In the genomic region with DNA sequence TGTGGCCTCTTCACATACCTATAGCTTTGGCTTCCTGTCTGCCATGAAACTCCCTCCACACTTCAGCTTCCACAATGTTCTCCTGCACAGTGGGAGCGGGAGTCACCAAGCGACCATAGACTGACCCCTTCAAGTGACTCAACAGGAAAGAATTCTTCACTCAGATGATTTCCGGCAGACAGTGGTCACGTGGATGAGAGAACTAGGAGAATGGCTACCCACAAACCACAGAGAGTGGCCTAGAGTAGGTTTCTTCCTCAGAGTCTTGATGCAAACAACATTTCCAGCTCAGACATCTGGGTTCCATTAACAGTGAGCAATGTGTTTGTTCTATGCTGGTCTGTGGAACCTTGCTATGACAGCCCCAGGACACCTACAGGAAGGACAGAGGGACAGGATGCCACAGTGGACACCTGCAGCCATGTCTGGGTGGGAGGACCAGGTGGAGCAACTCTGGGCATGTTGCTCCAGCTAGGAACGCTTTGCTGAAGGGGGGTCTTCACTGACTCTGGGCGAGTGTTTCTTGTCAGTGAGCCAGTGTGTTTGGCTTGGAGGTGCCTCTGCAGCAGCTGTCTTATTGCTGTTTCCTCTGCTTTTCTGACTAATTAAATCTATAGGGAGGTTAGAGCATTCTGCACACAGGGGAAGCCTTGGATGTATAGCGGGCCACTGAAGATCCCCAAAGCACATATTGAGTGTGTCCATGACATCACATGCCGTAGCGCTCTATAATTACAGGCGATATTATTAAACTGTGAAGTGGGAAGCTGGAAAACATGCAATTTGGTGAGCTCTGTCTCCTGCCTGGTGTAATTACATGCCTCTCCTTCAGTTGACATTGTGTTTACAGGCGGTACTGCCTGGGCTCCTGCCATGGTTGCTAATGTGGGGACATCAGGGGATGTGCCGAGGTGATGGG, we compare ENCODE assay signal across 14 mouse cellular contexts. TPM values are rescaled to one million over a fixed set of nuclear protein-coding genes. Genes with fewer than 3 reads are reported as not detected.
DNase-seq lines count a peak whose midpoint lies in the region; ATAC-seq and TF ChIP-seq lines count a peak whose summit lies in the region.
"Had no signal": no experiment of that assay in that cellular context is flagged by ENCODE, and none has a peak within 500 bp of the region (broad histone marks: within the 10 kb centered on the region; RNA-seq: fewer than 3 reads in every experiment).

No protein-coding gene starts in this region.

- WGBS in hindbrain, embryonic 13.5 days: 76% methylated on average over 12 of the region's 12 CpGs
- 90% methylated on average over 12 of the region's 12 CpGs for WGBS in hindbrain, embryonic 11.5 days
- 78% methylated on average over 12 of the region's 12 CpGs for WGBS in embryonic facial prominence, embryonic 12.5 days
- WGBS in midbrain, postnatal 0 days: 73% methylated on average over 12 of the region's 12 CpGs
- 63% methylated on average over 12 of the region's 12 CpGs for WGBS in liver, postnatal 0 days (ENCODE audit: insufficient replicate concordance)

- peak overlapping the region; percentile 63 for H3K27ac ChIP-seq in hindbrain, embryonic 13.5 days
- no peak overlapping the region for H3K27ac ChIP-seq in hindbrain, embryonic 11.5 days (ENCODE audit: low read depth, low read length)
- no peak overlapping the region for H3K27ac ChIP-seq in embryonic facial prominence, embryonic 12.5 days
- H3K27ac ChIP-seq in midbrain, postnatal 0 days (ENCODE audit: low read depth, low read length): no peak overlapping the region
- no peak overlapping the region for H3K27ac ChIP-seq in liver, postnatal 0 days (ENCODE audit: low read depth)
- H3K27ac ChIP-seq: intestine, embryonic 15.5 days; kidney, postnatal 0 days had no signal

- H3K36me3 ChIP-seq in hindbrain, embryonic 13.5 days: no peaks in the 10 kb centered on the region
- H3K36me3 ChIP-seq in hindbrain, embryonic 11.5 days (ENCODE audit: control insufficient read depth, insufficient read depth, low read length): no peaks in the 10 kb centered on the region
- H3K36me3 ChIP-seq in embryonic facial prominence, embryonic 12.5 days: no peaks in the 10 kb centered on the region
- H3K36me3 ChIP-seq in midbrain, postnatal 0 days (ENCODE audit: insufficient read depth, low read length): no peaks in the 10 kb centered on the region
- no peaks in the 10 kb centered on the region for H3K36me3 ChIP-seq in liver, postnatal 0 days (replicated peaks; ENCODE audit: insufficient read depth, low read length)
- H3K36me3 ChIP-seq: intestine, embryonic 15.5 days had no signal

- ATAC-seq in hindbrain, embryonic 13.5 days (ENCODE audit: low FRiP score): no peak
- ATAC-seq in hindbrain, embryonic 11.5 days (ENCODE audit: low FRiP score): no peak
- peak; percentile 22; the same call in 1 of the 2 replicates for ATAC-seq in embryonic facial prominence, embryonic 12.5 days (ENCODE audit: insufficient number of reproducible peaks, insufficient read depth, low FRiP score, low TSS enrichment)
- peak; percentile 23; the same call in 1 of the 2 replicates for ATAC-seq in midbrain, postnatal 0 days (ENCODE audit: low FRiP score)
- no peak for ATAC-seq in liver, postnatal 0 days
- ATAC-seq: intestine, embryonic 15.5 days had no signal

- no peak overlapping the region for H3K4me3 ChIP-seq in hindbrain, embryonic 13.5 days
- no peak overlapping the region for H3K4me3 ChIP-seq in hindbrain, embryonic 11.5 days (ENCODE audit: low read depth, low read length)
- H3K4me3 ChIP-seq in embryonic facial prominence, embryonic 12.5 days: no peak overlapping the region
- no peak overlapping the region for H3K4me3 ChIP-seq in midbrain, postnatal 0 days (ENCODE audit: low read depth, low read length)
- H3K4me3 ChIP-seq in liver, postnatal 0 days (ENCODE audit: low read depth, low read length): no peak overlapping the region
- H3K4me3 ChIP-seq: intestine, embryonic 15.5 days had no signal

- no peak for TF ChIP-seq CTCF in midbrain, postnatal 0 days (IDR thresholded peaks at IDR 0.05)
- TF ChIP-seq CTCF in liver, postnatal 0 days (IDR thresholded peaks at IDR 0.05; ENCODE audit: low read depth): no peak

- H3K9me3 ChIP-seq in hindbrain, embryonic 13.5 days: no peaks in the 10 kb centered on the region
- H3K9me3 ChIP-seq in hindbrain, embryonic 11.5 days (ENCODE audit: control insufficient read depth, low read length): no peaks in the 10 kb centered on the region
- no peaks in the 10 kb centered on the region for H3K9me3 ChIP-seq in embryonic facial prominence, embryonic 12.5 days
- H3K9me3 ChIP-seq in midbrain, postnatal 0 days (ENCODE audit: low read length): no peaks in the 10 kb centered on the region
- H3K9me3 ChIP-seq in liver, postnatal 0 days (ENCODE audit: low read length): no peaks in the 10 kb centered on the region
- H3K9me3 ChIP-seq: intestine, embryonic 15.5 days had no signal

- no peak overlapping the region for H3K4me2 ChIP-seq in hindbrain, embryonic 13.5 days
- H3K4me2 ChIP-seq in hindbrain, embryonic 11.5 days (replicated peaks; ENCODE audit: low read depth, low read length): no peak overlapping the region
- no peak overlapping the region for H3K4me2 ChIP-seq in embryonic facial prominence, embryonic 12.5 days (replicated peaks)
- no peak overlapping the region for H3K4me2 ChIP-seq in midbrain, postnatal 0 days (ENCODE audit: low read depth, low read length, poor library complexity, severe bottlenecking)
- no peak overlapping the region for H3K4me2 ChIP-seq in liver, postnatal 0 days (ENCODE audit: low read depth, low read length)
- H3K4me2 ChIP-seq: intestine, embryonic 15.5 days had no signal

- H3K9ac ChIP-seq in hindbrain, embryonic 13.5 days: no peak overlapping the region
- H3K9ac ChIP-seq in hindbrain, embryonic 11.5 days (ENCODE audit: low read depth, low read length): no peak overlapping the region
- H3K9ac ChIP-seq in embryonic facial prominence, embryonic 12.5 days: no peak overlapping the region
- H3K9ac ChIP-seq in midbrain, postnatal 0 days (replicated peaks; ENCODE audit: low read length, poor library complexity, severe bottlenecking): no peak overlapping the region
- no peak overlapping the region for H3K9ac ChIP-seq in liver, postnatal 0 days (replicated peaks)
- H3K9ac ChIP-seq: intestine, embryonic 15.5 days had no signal

- no peak for DNase-seq in hindbrain, embryonic 11.5 days (ENCODE audit: low spot score)
- DNase-seq in 416B (ENCODE audit: low read depth): peak; percentile 62
- DNase-seq in midbrain, postnatal 0 days (ENCODE audit: low spot score): no peak
- DNase-seq in liver, postnatal 0 days: no peak
- no peak for DNase-seq in adipocyte (ENCODE audit: low spot score)
- DNase-seq: adrenal gland, adult 8-10 months; lung, adult 2 months had no signal

- no peak for TF ChIP-seq EP300 in liver, postnatal 0 days (IDR thresholded peaks at IDR 0.05; ENCODE audit: low read depth)

- H3K27me3 ChIP-seq in hindbrain, embryonic 13.5 days: no peaks in the 10 kb centered on the region
- no peaks in the 10 kb centered on the region for H3K27me3 ChIP-seq in hindbrain, embryonic 11.5 days (ENCODE audit: control insufficient read depth, insufficient read depth, low read length)
- H3K27me3 ChIP-seq in embryonic facial prominence, embryonic 12.5 days: no peaks in the 10 kb centered on the region
- no peaks in the 10 kb centered on the region for H3K27me3 ChIP-seq in midbrain, postnatal 0 days (ENCODE audit: insufficient read depth, low read length)
- H3K27me3 ChIP-seq in liver, postnatal 0 days (ENCODE audit: insufficient read depth, low read length): no peaks in the 10 kb centered on the region
- H3K27me3 ChIP-seq: intestine, embryonic 15.5 days had no signal

- H3K4me1 ChIP-seq in hindbrain, embryonic 13.5 days (replicated peaks): no peaks in the 10 kb centered on the region; the same call in 1 of the 2 replicates
- H3K4me1 ChIP-seq in hindbrain, embryonic 11.5 days (replicated peaks; ENCODE audit: control insufficient read depth, insufficient read depth, low read length): no peaks in the 10 kb centered on the region
- H3K4me1 ChIP-seq in embryonic facial prominence, embryonic 12.5 days: no peaks in the 10 kb centered on the region
- H3K4me1 ChIP-seq in midbrain, postnatal 0 days (ENCODE audit: insufficient read depth, low read length): no peaks in the 10 kb centered on the region
- no peaks in the 10 kb centered on the region for H3K4me1 ChIP-seq in liver, postnatal 0 days (ENCODE audit: insufficient read depth)
- H3K4me1 ChIP-seq: intestine, embryonic 15.5 days had no signal

RNA-seq across cellular contexts. Expression of a gene that starts 31.1 kb away (rescaled TPM):
- polyA plus RNA-seq in hindbrain, embryonic 13.5 days (2015; fragmentation: Nextera tagmentation; extraction: Ambion mirVana): 28.1 and 29.5 TPM in 2 replicates
- polyA plus RNA-seq in hindbrain, embryonic 11.5 days (2014; fragmentation: Nextera tagmentation; extraction: Ambion mirVana): 14.2 and 16.1 TPM in 2 replicates
- polyA plus RNA-seq in embryonic facial prominence, embryonic 12.5 days (2016; fragmentation: Nextera tagmentation; extraction: Ambion mirVana): 2.8 and 3.6 TPM in 2 replicates
- total RNA-seq in midbrain, postnatal 0 days (2014; rRNA removed): 145 and 157 TPM in 2 replicates
- polyA plus RNA-seq in midbrain, postnatal 0 days (2015; fragmentation: Nextera tagmentation; extraction: Ambion mirVana): 25.1 and 25.8 TPM in 2 replicates
- 0.09 TPM in 1 of 2 replicates, not detected in the other for polyA plus RNA-seq in liver, postnatal 0 days (2015; fragmentation: Nextera tagmentation; extraction: Ambion mirVana)
- total RNA-seq: CH12.LX; granulocyte monocyte progenitor cell, adult 5-6 weeks; megakaryocyte progenitor cell, adult 5-6 weeks had no signal

RNA-seq across cellular contexts. Expression of a gene that starts 31.4 kb away (rescaled TPM):
- 175 and 179 TPM in 2 replicates for polyA plus RNA-seq in hindbrain, embryonic 13.5 days (2015; fragmentation: Nextera tagmentation; extraction: Ambion mirVana)
- 227 and 230 TPM in 2 replicates for polyA plus RNA-seq in hindbrain, embryonic 11.5 days (2014; fragmentation: Nextera tagmentation; extraction: Ambion mirVana)
- polyA plus RNA-seq in embryonic facial prominence, embryonic 12.5 days (2016; fragmentation: Nextera tagmentation; extraction: Ambion mirVana): 155 and 167 TPM in 2 replicates
- total RNA-seq in midbrain, postnatal 0 days (2014; rRNA removed): 47.2 and 50.5 TPM in 2 replicates
- 143 and 144 TPM in 2 replicates for polyA plus RNA-seq in midbrain, postnatal 0 days (2015; fragmentation: Nextera tagmentation; extraction: Ambion mirVana)
- polyA plus RNA-seq in liver, postnatal 0 days (2015; fragmentation: Nextera tagmentation; extraction: Ambion mirVana): 46.3 and 46.9 TPM in 2 replicates

Comparison
In these comparisons a context has a peak if more than half of its experiments do, and no peak if none do; other contexts are left out.
1. ATAC-seq: peak in embryonic facial prominence, embryonic 12.5 days (single experiment) and midbrain, postnatal 0 days (single experiment); none in hindbrain, embryonic 13.5 days (single experiment), hindbrain, embryonic 11.5 days (single experiment) and liver, postnatal 0 days (single experiment).